Mouse (Mus musculus): Measurements from ENCODE around the gene Cbx1. TPM values are rescaled to one million over a fixed set of nuclear protein-coding genes. Genes with fewer than 3 reads are reported as not detected.

The Cbx1 gene
- polyA plus RNA-seq, 1 experiment from 2014 or later = 38.7 TPM

DNA sequence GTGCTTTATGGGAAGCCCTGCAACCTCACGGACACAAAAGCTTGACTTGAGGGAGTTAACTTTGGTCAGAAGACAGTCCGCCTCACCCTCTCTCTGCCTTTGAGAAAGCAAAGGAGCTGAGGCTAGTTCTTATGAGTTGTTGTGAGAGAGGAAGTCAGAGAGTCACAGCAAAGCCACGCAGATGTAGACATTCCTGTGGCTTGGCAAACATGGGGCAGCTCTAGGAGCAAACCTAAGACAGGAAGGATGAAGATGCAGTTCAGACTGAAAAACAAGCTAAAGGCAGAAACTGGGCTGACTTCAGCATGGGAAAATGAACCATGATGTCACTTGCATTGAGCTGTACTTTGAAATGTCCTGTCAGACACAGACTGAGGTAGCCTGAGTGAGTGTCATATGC, 41.4 kb upstream of the Cbx1 start:
- Histone ChIP-seq H3K27me3 (ENCODE audit: control insufficient read depth, insufficient read depth, low read length) (no peaks in the 10 kb centered on the region), H3K9ac (ENCODE audit: low read length) (no peak overlapping the region), H3K36me3 (ENCODE audit: control insufficient read depth, insufficient read depth, low read length) (no peaks in the 10 kb centered on the region), H3K4me2 (replicated peaks; ENCODE audit: low read depth) (no peak overlapping the region), H3K4me3 (ENCODE audit: low read depth, low read length) (no peak overlapping the region), H3K4me1 (replicated peaks; ENCODE audit: control insufficient read depth, insufficient read depth) (no peaks in the 10 kb centered on the region), H3K9me3 (ENCODE audit: control insufficient read depth, low read length) (no peaks in the 10 kb centered on the region), H3K27ac (replicated peaks) (no peak overlapping the region)
- TF ChIP-seq CTCF (IDR thresholded peaks at IDR 0.05; ENCODE audit: low read depth) = no peak
- no peak for TF ChIP-seq EP300 (optimal IDR thresholded peaks at IDR 0.05)
- DNase-seq (ENCODE audit: low spot score) (no peak), ATAC-seq (ENCODE audit: low FRiP score, low TSS enrichment) (no peak)
- WGBS = 40% methylated on average over 3 of the region's 3 CpGs

DNA sequence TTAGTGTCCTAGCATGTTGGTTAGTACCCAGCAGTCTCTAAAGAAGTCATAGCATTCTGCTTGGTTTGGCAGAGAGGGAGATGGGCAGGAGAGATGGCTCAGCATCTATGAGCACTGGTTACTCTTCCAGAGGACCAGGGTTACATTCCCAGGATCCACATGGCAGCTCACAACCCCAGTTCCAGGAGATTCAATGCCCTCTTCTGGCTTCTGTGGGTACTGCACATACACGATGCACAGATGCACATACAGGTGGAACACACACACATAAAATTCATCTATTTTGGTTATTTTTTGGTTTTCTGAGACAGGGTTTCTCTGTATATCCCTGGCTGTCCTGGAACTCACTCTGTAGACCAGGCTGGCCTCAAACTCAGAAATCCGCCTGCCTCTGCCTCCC, 33.6 kb upstream of the Cbx1 start:
- Histone ChIP-seq H3K27ac (replicated peaks) (no peak overlapping the region), H3K4me2 (replicated peaks; ENCODE audit: low read depth) (no peak overlapping the region), H3K4me3 (ENCODE audit: low read depth, low read length) (no peak overlapping the region), H3K27me3 (ENCODE audit: control insufficient read depth, insufficient read depth, low read length) (no peaks in the 10 kb centered on the region), H3K36me3 (ENCODE audit: control insufficient read depth, insufficient read depth, low read length) (no peaks in the 10 kb centered on the region), H3K9me3 (ENCODE audit: control insufficient read depth, low read length) (no peaks in the 10 kb centered on the region), H3K9ac (ENCODE audit: low read length) (no peak overlapping the region), H3K4me1 (replicated peaks; ENCODE audit: control insufficient read depth, insufficient read depth) (no peaks in the 10 kb centered on the region)
- TF ChIP-seq CTCF (IDR thresholded peaks at IDR 0.05; ENCODE audit: low read depth) (peak; percentile 18; the same call in 1 of the 2 replicates), EP300 (optimal IDR thresholded peaks at IDR 0.05) (no peak)
- no peak for ATAC-seq (ENCODE audit: low FRiP score, low TSS enrichment)
- WGBS = 100% methylated on average over 2 of the region's 2 CpGs
- no peak for DNase-seq (ENCODE audit: low spot score)

DNA sequence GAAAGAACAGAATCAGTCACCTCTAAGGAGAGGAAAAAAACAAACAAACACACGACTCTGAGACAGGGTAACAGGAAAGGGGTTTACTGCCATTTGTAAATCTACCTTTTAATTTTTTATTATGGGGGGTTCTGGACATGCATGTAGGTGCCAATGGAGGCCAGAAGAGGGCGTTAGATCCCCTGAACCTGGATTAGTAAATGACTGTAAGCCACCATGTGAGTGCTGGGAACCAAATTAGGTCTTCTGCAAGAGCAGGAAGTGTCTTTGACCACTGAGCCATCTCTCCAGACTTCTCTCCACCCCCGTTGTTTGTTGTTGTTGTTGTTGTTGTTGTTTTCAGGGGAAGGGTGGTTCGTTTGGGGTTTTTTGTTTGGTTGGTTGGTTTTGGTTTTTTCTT, 31.5 kb upstream of the Cbx1 start:
- Histone ChIP-seq H3K36me3 (ENCODE audit: control insufficient read depth, insufficient read depth, low read length) (no peaks in the 10 kb centered on the region), H3K4me3 (ENCODE audit: low read depth, low read length) (no peak overlapping the region), H3K9ac (ENCODE audit: low read length) (no peak overlapping the region), H3K27me3 (ENCODE audit: control insufficient read depth, insufficient read depth, low read length) (no peaks in the 10 kb centered on the region), H3K4me2 (replicated peaks; ENCODE audit: low read depth) (no peak overlapping the region), H3K9me3 (ENCODE audit: control insufficient read depth, low read length) (no peaks in the 10 kb centered on the region), H3K27ac (replicated peaks) (no peak overlapping the region), H3K4me1 (replicated peaks; ENCODE audit: control insufficient read depth, insufficient read depth) (no peaks in the 10 kb centered on the region)
- 53% methylated on average over 4 of the region's 4 CpGs for WGBS
- ATAC-seq (ENCODE audit: low FRiP score, low TSS enrichment) (no peak), DNase-seq (ENCODE audit: low spot score) (no peak)
- no peak for TF ChIP-seq EP300 (optimal IDR thresholded peaks at IDR 0.05)
- peak; percentile 25; the same call in 1 of the 2 replicates for TF ChIP-seq CTCF (IDR thresholded peaks at IDR 0.05; ENCODE audit: low read depth)

DNA sequence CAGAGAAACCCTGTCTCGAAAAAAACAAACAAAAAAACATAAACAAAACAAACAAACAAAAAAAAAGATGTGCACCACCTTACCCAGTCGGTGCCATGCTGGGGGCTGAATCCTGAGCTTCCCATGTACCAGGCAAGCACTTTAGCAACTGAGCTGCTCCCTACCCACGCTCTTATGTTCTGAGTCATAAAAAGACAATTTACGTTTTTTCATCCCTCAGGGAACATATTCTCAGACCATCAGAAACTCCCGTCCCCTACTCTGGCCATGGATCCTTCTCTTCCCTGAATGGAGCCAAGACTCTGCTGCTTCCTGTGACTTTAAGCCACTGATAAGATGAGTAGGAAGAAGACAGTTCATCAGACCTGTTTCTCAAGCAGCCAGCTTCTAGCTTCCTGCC, 30.5 kb upstream of the Cbx1 start:
- Histone ChIP-seq H3K36me3 (ENCODE audit: control insufficient read depth, insufficient read depth, low read length) (no peaks in the 10 kb centered on the region), H3K4me3 (ENCODE audit: low read depth, low read length) (no peak overlapping the region), H3K27ac (replicated peaks) (no peak overlapping the region), H3K9ac (ENCODE audit: low read length) (no peak overlapping the region), H3K27me3 (ENCODE audit: control insufficient read depth, insufficient read depth, low read length) (no peaks in the 10 kb centered on the region), H3K9me3 (ENCODE audit: control insufficient read depth, low read length) (no peaks in the 10 kb centered on the region), H3K4me1 (replicated peaks; ENCODE audit: control insufficient read depth, insufficient read depth) (no peaks in the 10 kb centered on the region), H3K4me2 (replicated peaks; ENCODE audit: low read depth) (no peak overlapping the region)
- TF ChIP-seq EP300 (optimal IDR thresholded peaks at IDR 0.05) = no peak
- TF ChIP-seq CTCF (IDR thresholded peaks at IDR 0.05; ENCODE audit: low read depth) = no peak
- no peak for ATAC-seq (ENCODE audit: low FRiP score, low TSS enrichment)
- no peak for DNase-seq (ENCODE audit: low spot score)
- 67% methylated on average over 5 of the region's 5 CpGs for WGBS

DNA sequence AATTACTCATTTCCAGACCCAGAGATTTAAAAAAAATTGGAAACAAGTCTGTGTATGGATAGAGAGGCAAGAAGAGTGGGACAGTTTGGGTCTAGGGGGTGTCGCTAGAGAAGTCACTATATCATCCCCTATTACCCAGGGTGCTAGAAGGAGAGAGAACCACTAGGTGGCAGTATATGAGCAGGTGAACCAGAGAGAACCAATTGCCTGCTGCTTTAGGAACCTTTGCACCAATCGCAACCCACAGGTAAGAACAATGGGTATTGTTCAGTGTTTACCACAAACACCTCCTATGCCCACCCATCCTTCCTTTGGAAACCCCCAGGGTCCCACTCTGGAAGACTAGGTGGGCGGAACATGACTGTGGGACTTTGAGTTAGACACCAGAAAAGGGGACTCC, 28.9 kb upstream of the Cbx1 start:
- H3K27ac ChIP-seq (replicated peaks) = no peak overlapping the region
- ATAC-seq (ENCODE audit: low FRiP score, low TSS enrichment) (peak; percentile 48; the same call in 1 of the 2 replicates), DNase-seq (ENCODE audit: low spot score) (peak; percentile 45)
- H3K4me1 ChIP-seq (replicated peaks; ENCODE audit: control insufficient read depth, insufficient read depth) = no peaks in the 10 kb centered on the region
- WGBS = 49% methylated on average over 3 of the region's 3 CpGs
- no peaks in the 10 kb centered on the region for H3K27me3 ChIP-seq (ENCODE audit: control insufficient read depth, insufficient read depth, low read length)
- no peak overlapping the region for H3K4me3 ChIP-seq (ENCODE audit: low read depth, low read length)
- no peak for TF ChIP-seq EP300 (optimal IDR thresholded peaks at IDR 0.05)
- TF ChIP-seq CTCF (IDR thresholded peaks at IDR 0.05; ENCODE audit: low read depth) = peak; percentile 91
- no peaks in the 10 kb centered on the region for H3K9me3 ChIP-seq (ENCODE audit: control insufficient read depth, low read length)
- H3K9ac ChIP-seq (ENCODE audit: low read length) = no peak overlapping the region
- H3K36me3 ChIP-seq (ENCODE audit: control insufficient read depth, insufficient read depth, low read length) = no peaks in the 10 kb centered on the region
- no peak overlapping the region for H3K4me2 ChIP-seq (replicated peaks; ENCODE audit: low read depth)

DNA sequence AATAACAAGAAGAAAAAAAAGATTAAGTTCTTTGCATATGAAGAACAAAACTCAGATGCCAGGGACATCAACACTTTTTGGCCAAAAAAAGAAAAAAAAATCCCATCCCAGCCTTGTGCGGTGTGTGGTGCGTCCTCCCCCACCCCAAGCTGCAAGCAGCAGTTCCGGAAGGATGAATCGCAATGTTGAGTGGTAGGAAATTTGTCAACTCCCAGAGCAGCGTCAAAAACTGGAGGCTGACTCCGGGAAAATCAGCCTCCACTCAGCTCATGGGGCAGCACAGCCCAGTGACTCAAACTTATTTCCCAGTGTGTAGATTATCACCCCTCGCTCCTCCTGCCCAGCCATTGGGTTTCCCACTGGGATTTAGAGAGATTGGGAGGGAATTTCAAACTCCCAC, 26.9 kb upstream of the Cbx1 start:
- Histone ChIP-seq H3K4me1 (replicated peaks; ENCODE audit: control insufficient read depth, insufficient read depth) (no peaks in the 10 kb centered on the region), H3K9me3 (ENCODE audit: control insufficient read depth, low read length) (no peaks in the 10 kb centered on the region), H3K36me3 (ENCODE audit: control insufficient read depth, insufficient read depth, low read length) (no peaks in the 10 kb centered on the region), H3K9ac (ENCODE audit: low read length) (no peak overlapping the region), H3K27me3 (ENCODE audit: control insufficient read depth, insufficient read depth, low read length) (no peaks in the 10 kb centered on the region), H3K4me2 (replicated peaks; ENCODE audit: low read depth) (no peak overlapping the region), H3K27ac (replicated peaks) (no peak overlapping the region), H3K4me3 (ENCODE audit: low read depth, low read length) (no peak overlapping the region)
- DNase-seq (ENCODE audit: low spot score) (no peak), ATAC-seq (ENCODE audit: low FRiP score, low TSS enrichment) (no peak)
- TF ChIP-seq EP300 (optimal IDR thresholded peaks at IDR 0.05) (no peak), CTCF (IDR thresholded peaks at IDR 0.05; ENCODE audit: low read depth) (no peak)
- 56% methylated on average over 7 of the region's 7 CpGs for WGBS

Measured in stomach, postnatal 0 days (tissue).